Mouse (Mus musculus): ENCODE data around the gene Sept10. TPM values are rescaled to one million over a fixed set of nuclear protein-coding genes. Genes with fewer than 3 reads are reported as not detected.
A peak's percentile ranks its signal among the peaks of the same experiment; 100 is the strongest.

Gene Sept10
- polyA plus RNA-seq, 1 experiment from 2014 or later = 34.0 TPM

DNA sequence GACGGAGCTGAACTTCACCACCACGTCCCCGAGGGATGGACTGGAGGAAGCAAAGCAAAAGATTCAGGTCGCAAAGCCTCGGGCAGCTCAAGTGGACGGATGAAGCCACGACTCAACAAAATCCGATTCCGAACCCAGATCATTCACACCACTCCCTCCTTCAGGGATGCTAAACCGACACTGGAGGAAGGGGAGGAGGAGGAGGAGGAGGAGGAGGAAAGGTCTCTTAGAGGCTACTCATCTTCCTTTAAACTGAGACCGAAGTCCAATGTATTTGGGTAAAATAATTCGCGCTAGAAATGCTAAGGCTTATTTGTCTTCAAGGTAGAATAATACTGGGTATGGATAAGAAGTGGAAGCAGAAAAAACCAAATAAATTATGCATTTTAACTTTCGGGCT, 1.7 kb upstream of the Sept10 start:
- ATAC-seq = no peak
- Histone ChIP-seq H3K9ac (peak overlapping the region; percentile 86), H3K4me2 (peak overlapping the region; percentile 100), H3K27ac (no peak overlapping the region), H3K36me3 (ENCODE audit: poor library complexity, severe bottlenecking) (no peaks in the 10 kb centered on the region), H3K9me3 (replicated peaks) (no peaks in the 10 kb centered on the region), H3K4me3 (peak overlapping the region; percentile 58), H3K27me3 (no peaks in the 10 kb centered on the region), H3K4me1 (peaks cover 30% of the 10 kb centered on the region)
- 42% methylated on average over 14 of the region's 14 CpGs for WGBS

DNA sequence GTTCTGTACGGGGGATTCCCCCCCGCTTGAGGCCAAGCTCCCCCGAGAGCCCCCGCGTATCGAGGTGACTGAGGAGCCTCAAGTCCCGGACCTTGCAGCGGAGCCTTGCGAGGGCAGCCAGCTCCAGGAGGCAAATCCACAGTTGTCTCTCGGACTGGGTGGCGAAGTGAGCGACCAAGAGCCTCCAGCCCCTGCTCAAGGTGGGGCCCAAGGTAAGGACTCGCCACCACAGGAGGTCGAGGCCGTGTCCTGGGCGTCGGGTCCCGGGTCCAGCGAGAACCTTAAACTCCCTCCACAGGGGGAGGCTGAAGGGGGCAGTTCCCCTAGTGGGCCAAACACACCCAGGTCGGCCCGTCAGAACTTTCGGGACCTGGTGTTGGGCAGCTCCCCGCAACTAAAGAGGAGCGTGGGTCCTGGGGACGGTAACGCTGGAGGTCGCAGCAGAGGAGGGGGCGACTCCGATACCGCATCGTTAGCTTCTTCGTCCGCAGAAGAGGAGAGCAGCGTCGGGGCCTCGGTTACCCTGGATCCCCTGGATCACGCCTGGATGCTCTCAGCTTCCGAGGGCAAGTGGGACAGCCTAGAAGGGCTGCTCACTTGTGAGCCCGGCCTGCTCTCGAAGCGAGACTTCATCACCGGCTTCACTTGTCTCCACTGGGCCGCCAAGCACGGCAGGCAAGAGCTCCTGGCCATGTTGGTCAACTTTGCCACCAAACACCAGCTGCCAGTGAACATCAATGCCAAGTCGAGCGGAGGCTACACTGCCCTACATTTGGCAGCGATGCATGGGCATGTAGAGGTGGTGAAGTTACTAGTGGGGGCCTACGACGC, 839 bp upstream of the Sept10 start:
- no peaks in the 10 kb centered on the region for H3K36me3 ChIP-seq (ENCODE audit: poor library complexity, severe bottlenecking)
- H3K9me3 ChIP-seq (replicated peaks) = no peaks in the 10 kb centered on the region
- peak overlapping the region; percentile 100 for H3K4me2 ChIP-seq
- peak overlapping the region; percentile 93 for H3K27ac ChIP-seq
- H3K9ac ChIP-seq = peak overlapping the region; percentile 86
- peak overlapping the region; percentile 58 for H3K4me3 ChIP-seq
- H3K27me3 ChIP-seq = no peaks in the 10 kb centered on the region
- 2% methylated on average over 49 of the region's 49 CpGs for WGBS
- peak; percentile 17 for ATAC-seq
- H3K4me1 ChIP-seq = peaks cover 30% of the 10 kb centered on the region

- Histone ChIP-seq H3K36me3 (ENCODE audit: poor library complexity, severe bottlenecking) (no peaks in the 10 kb centered on the region), H3K9ac (peak overlapping the region; percentile 86)
These were observed 699 bp downstream of the Sept10 start for GRCm38 (mm10) chr10:59220824-59221472.

GRCm38 (mm10) chr10:59200011-59200410, 21.6 kb downstream of the Sept10 start:
- no peak overlapping the region for H3K4me3 ChIP-seq
- H3K9me3 ChIP-seq (replicated peaks) = no peaks in the 10 kb centered on the region
- no peak for ATAC-seq
- H3K36me3 ChIP-seq (ENCODE audit: poor library complexity, severe bottlenecking) = no peaks in the 10 kb centered on the region; the same call in none of the 2 replicates
- H3K4me1 ChIP-seq = peaks cover 1% of the 10 kb centered on the region; the same call in 1 of the 2 replicates
- no peaks in the 10 kb centered on the region for H3K27me3 ChIP-seq
- H3K27ac ChIP-seq = no peak overlapping the region
- no peak overlapping the region for H3K9ac ChIP-seq
- no peak overlapping the region for H3K4me2 ChIP-seq

More at GRCm38 (mm10) chr10:59220824-59221472, 699 bp downstream of the Sept10 start:
- peaks cover 30% of the 10 kb centered on the region for H3K4me1 ChIP-seq
- H3K4me3 ChIP-seq = peak overlapping the region; percentile 58
- H3K9me3 ChIP-seq (replicated peaks) = no peaks in the 10 kb centered on the region
- H3K4me2 ChIP-seq = peak overlapping the region; percentile 100
- peak overlapping the region; percentile 93 for H3K27ac ChIP-seq
- 1% methylated on average over 38 of the region's 39 CpGs for WGBS
- no peaks in the 10 kb centered on the region for H3K27me3 ChIP-seq
- no peak; the same call in 1 of the 2 replicates for ATAC-seq

DNA sequence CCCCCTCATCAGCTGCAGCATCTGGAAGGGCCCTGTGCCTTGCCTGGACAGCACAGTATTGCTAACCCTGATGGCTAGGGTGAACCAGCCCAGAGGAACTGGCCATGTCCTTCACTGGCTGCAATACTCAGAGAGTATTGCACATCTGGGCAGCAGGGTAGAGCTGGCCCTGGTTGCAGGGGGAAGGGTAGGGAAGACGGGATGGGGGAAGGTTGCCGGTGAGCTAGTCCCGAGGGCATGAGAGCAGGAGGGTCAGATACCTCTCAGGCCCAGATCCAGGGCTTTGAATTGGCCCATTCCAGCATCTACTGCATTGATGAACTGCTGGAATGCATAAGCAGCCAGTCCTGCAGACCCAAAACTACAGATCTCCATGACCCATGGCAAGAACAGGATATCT, 24.9 kb downstream of the Sept10 start:
- no peak overlapping the region for H3K9ac ChIP-seq
- no peak overlapping the region for H3K4me2 ChIP-seq
- no peak for ATAC-seq
- H3K27ac ChIP-seq = no peak overlapping the region
- WGBS = 98% methylated on average over 3 of the region's 3 CpGs
- H3K9me3 ChIP-seq (replicated peaks) = no peaks in the 10 kb centered on the region
- H3K27me3 ChIP-seq = no peaks in the 10 kb centered on the region
- no peaks in the 10 kb centered on the region; the same call in none of the 2 replicates for H3K36me3 ChIP-seq (ENCODE audit: poor library complexity, severe bottlenecking)
- H3K4me3 ChIP-seq = no peak overlapping the region
- H3K4me1 ChIP-seq = peaks cover 5% of the 10 kb centered on the region; the same call in 1 of the 2 replicates

- no peak for ATAC-seq
- 81% methylated on average over 5 of the region's 5 CpGs for WGBS
- H3K9me3 ChIP-seq (replicated peaks) = no peaks in the 10 kb centered on the region
- no peak overlapping the region for H3K4me3 ChIP-seq
- H3K4me1 ChIP-seq = peaks cover 5% of the 10 kb centered on the region; the same call in 1 of the 2 replicates
- H3K27me3 ChIP-seq = no peaks in the 10 kb centered on the region
- no peak overlapping the region for H3K27ac ChIP-seq
- peaks cover 11% of the 10 kb centered on the region for H3K36me3 ChIP-seq (ENCODE audit: poor library complexity, severe bottlenecking)
- no peak overlapping the region for H3K4me2 ChIP-seq
- no peak overlapping the region for H3K9ac ChIP-seq
These were observed 26.8 kb downstream of the Sept10 start for GRCm38 (mm10) chr10:59194891-59195290.

GRCm38 (mm10) chr10:59182306-59182705, 39.3 kb downstream of the Sept10 start:
- Histone ChIP-seq H3K27me3 (no peaks in the 10 kb centered on the region), H3K36me3 (ENCODE audit: poor library complexity, severe bottlenecking) (peaks cover 21% of the 10 kb centered on the region), H3K9me3 (replicated peaks) (no peaks in the 10 kb centered on the region), H3K9ac (no peak overlapping the region), H3K27ac (no peak overlapping the region), H3K4me1 (no peaks in the 10 kb centered on the region), H3K4me2 (no peak overlapping the region), H3K4me3 (no peak overlapping the region)
- no peak for ATAC-seq
- 88% methylated on average over 3 of the region's 3 CpGs for WGBS

- WGBS = 94% methylated on average over 3 of the region's 3 CpGs
- no peak overlapping the region for H3K9ac ChIP-seq
- no peak overlapping the region for H3K4me2 ChIP-seq
- no peak overlapping the region for H3K27ac ChIP-seq
- H3K9me3 ChIP-seq (replicated peaks) = no peaks in the 10 kb centered on the region
- no peak for ATAC-seq
- peaks cover 25% of the 10 kb centered on the region for H3K36me3 ChIP-seq (ENCODE audit: poor library complexity, severe bottlenecking)
- H3K4me3 ChIP-seq = no peak overlapping the region
- H3K27me3 ChIP-seq = no peaks in the 10 kb centered on the region
- H3K4me1 ChIP-seq = no peaks in the 10 kb centered on the region
These were observed 42.0 kb downstream of the Sept10 start for GRCm38 (mm10) chr10:59179620-59180019.

- Histone ChIP-seq H3K9me3 (replicated peaks) (no peaks in the 10 kb centered on the region), H3K27me3 (no peaks in the 10 kb centered on the region), H3K4me3 (no peak overlapping the region), H3K27ac (no peak overlapping the region), H3K4me1 (no peaks in the 10 kb centered on the region), H3K4me2 (no peak overlapping the region), H3K9ac (no peak overlapping the region), H3K36me3 (ENCODE audit: poor library complexity, severe bottlenecking) (peaks cover 13% of the 10 kb centered on the region; the same call in 1 of the 2 replicates)
- no peak for ATAC-seq
- WGBS = 95% methylated on average over 1 of the region's 1 CpGs
These were observed 49.1 kb downstream of the Sept10 start for GRCm38 (mm10) chr10:59172539-59172938.

GRCm38 (mm10) chr10:59171042-59171441, 50.6 kb downstream of the Sept10 start:
- Histone ChIP-seq H3K27ac (no peak overlapping the region), H3K36me3 (ENCODE audit: poor library complexity, severe bottlenecking) (peaks cover 9% of the 10 kb centered on the region)
- no peak for ATAC-seq

DNA sequence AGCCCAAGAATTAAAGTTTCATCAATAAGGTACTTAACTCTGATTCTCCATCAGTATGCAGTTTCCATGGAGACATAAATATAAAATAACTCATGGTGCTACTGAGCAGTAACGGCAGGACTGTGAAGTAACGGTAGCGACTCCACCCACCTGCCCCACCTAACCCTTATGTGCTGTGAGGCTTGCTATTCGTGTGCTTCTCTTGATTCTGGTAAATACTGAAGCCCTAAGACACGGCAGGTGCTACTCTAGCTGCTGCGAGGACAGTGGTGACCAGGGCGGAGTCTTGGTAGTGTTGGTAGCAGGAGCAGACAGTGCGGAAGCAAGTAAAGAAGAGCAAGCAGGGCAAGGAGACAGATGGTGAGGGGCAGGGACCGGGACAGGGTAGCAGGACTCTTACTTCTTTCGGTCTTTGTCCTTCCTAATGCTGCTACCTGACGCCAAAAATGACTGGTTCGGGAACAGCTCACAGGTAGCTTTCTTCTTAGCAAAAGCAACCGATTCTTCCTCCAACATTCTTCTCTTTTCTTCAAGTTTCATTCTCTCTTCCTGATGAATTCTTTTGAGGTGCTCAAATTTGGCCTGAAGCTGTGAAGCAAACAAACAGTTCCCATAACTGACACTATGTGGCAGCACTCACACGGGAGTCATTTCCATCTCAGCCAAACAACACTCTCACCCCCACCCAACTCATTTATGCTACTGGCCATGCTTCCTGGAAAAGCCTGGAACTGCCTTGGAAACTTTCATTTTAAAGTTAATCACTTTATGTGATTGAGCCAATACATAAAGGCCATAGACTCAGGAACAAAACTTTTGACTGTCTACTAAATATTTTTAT, 55.3 kb downstream of the Sept10 start:
- ATAC-seq = no peak
- Histone ChIP-seq H3K27ac (no peak overlapping the region), H3K36me3 (ENCODE audit: poor library complexity, severe bottlenecking) (peaks cover 9% of the 10 kb centered on the region), H3K27me3 (no peaks in the 10 kb centered on the region), H3K4me1 (no peaks in the 10 kb centered on the region), H3K9me3 (replicated peaks) (no peaks in the 10 kb centered on the region), H3K9ac (no peak overlapping the region), H3K4me2 (no peak overlapping the region), H3K4me3 (no peak overlapping the region)
- WGBS = 75% methylated on average over 14 of the region's 14 CpGs

More at GRCm38 (mm10) chr10:59171042-59171441, 50.6 kb downstream of the Sept10 start:
- no peak overlapping the region for H3K4me3 ChIP-seq
- H3K9ac ChIP-seq = no peak overlapping the region
- no peaks in the 10 kb centered on the region for H3K4me1 ChIP-seq
- no peaks in the 10 kb centered on the region for H3K9me3 ChIP-seq (replicated peaks)
- 65% methylated on average over 3 of the region's 3 CpGs for WGBS
- no peaks in the 10 kb centered on the region for H3K27me3 ChIP-seq
- no peak overlapping the region for H3K4me2 ChIP-seq

Data from forebrain, embryonic 13.5 days (tissue).